Mouse (Mus musculus): ENCODE results near the gene Ndufa8. TPM values are rescaled to one million over a fixed set of nuclear protein-coding genes. Genes with fewer than 3 reads are reported as not detected.

Ndufa8 gene
- total RNA-seq, 2 experiments from 2014 or later: 603 TPM

DNA sequence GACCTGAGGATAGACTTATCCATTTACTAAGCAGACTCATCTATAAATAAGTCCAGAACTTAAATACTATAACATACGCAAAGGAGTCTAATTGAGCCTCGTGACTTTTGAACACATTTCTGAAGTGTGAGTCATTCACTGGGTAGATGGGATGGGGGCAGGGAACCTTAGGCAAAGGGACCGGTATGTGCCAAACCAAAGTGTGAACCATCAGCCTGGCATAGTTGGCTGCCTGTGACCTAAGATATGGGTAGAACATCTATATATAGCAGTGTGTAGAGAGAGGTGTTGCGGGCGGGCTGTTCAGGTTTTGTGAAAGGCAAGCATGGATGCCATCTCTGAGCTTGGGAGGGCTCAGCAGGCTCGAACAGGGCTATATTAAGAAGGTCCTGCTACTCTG is 54.9 kb downstream of the Ndufa8 start:
- intact Hi-C loops (cut with DNase I): no loop called here
- peak; percentile 17 to 35 for DNase-seq

DNA sequence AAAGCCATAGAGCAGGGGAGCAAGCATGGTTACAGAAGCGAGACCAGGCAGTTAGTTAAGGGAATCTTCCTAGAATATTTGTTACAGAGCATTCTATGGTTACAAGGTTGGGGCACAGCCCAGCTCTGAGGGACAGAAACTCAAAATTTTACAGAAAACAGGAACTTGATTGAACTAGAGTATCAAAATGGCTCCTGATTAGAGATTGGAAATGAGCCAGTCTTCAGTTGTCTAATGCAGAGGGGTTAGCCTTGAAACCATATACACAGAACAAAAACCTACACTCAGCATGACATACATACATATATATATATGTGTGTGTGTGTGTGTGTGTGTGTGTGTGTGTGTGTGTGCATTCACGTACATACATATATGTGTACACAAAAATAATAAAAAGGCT is 55.7 kb downstream of the Ndufa8 start:
- DNase-seq: no peak
- intact Hi-C loops (cut with DNase I): no loop called here

- intact Hi-C loops (cut with DNase I): no loop called here
Measured at GRCm38 (mm10) chr2:35992259-35992658, 56.9 kb downstream of the Ndufa8 start.

More at GRCm38 (mm10) chr2:35992259-35992658, 56.9 kb downstream of the Ndufa8 start:
- no peak for DNase-seq

Other genes starting within 250 kb of the Ndufa8 start
- gene Ttll11, start 69.5 kb downstream of the Ndufa8 start, total RNA-seq (2021): 1 to 10 TPM; 1.3 to 1.9 TPM
- gene Morn5, start 52 bp upstream of the Ndufa8 start, total RNA-seq (2021): not detected
- gene Lhx6, start 56.0 kb upstream of the Ndufa8 start, total RNA-seq (2021): 10 to 100 TPM in 1 of 2 experiments, 1 to 10 TPM in 1; 8.9 to 10.6 TPM
- gene Mrrf, start 87.0 kb upstream of the Ndufa8 start, total RNA-seq (2021): 10 to 100 TPM; 36.2 to 45.2 TPM
- 10 to 100 TPM; 33.6 to 37.8 TPM for gene Rbm18, start 87.4 kb upstream of the Ndufa8 start, total RNA-seq (2021)
- 10 to 100 TPM; 19.0 to 21.4 TPM for gene Ptgs1, start 181.0 kb upstream of the Ndufa8 start, total RNA-seq (2021)